Mouse (Mus musculus): ENCODE measurements around the gene Ccdc107.

- no peak for TF ChIP-seq CTCF (IDR thresholded peaks at IDR 0.05; ENCODE audit: control insufficient read depth, insufficient read depth, insufficient replicate concordance, low read depth, low read length)
- peak; percentile 31; the same call in 1 of the 2 replicates for TF ChIP-seq POLR2A (IDR thresholded peaks at IDR 0.05; ENCODE audit: control insufficient read depth, low read depth, low read length)
Observed at GRCm38 (mm10) chr4:43492821-43493185, at the start of gene Ccdc107.
